17 mouse cellular contexts compared by ENCODE assay signal in the genomic region with DNA sequence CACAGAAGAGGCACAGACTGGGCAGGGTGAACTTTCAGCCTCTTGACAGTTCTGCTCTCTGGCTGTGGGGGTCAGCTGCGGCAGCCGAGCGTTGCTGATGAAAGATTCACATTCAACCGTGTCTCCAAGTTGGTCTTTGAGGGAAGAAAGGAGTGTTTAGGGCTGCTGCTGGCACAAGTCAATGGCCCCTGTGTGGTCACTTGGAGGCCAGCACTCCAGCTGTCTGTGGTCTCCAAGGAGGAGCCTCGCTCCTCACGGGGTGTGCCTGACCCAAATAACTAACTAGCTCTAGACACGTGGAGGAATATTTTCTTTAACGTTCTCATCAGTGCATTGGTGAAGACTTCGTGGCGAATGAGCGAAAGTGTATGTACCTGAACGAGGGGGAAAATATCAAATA. TPM values are rescaled to one million over a fixed set of nuclear protein-coding genes. Genes with fewer than 3 reads are reported as not detected.
A peak's percentile ranks its signal among the peaks of the same experiment; 100 is the strongest.
DNase-seq lines count a peak whose midpoint lies in the region; TF ChIP-seq lines count a peak whose summit lies in the region.
"Had no signal": no experiment of that assay in that cellular context is flagged by ENCODE, and none has a peak within 500 bp of the region (broad histone marks: within the 10 kb centered on the region; RNA-seq: fewer than 3 reads in every experiment).

No protein-coding gene starts in this region.

- TF ChIP-seq POLR2A in heart, adult 2 months (IDR thresholded peaks at IDR 0.05; ENCODE audit: insufficient read depth, low read depth, low read length), result no peak

- WGBS in heart, adult 2 months, result 78% methylated on average over 12 of the region's 12 CpGs

- peaks cover 2% of the 10 kb centered on the region for H3K4me1 ChIP-seq in heart, adult 2 months (ENCODE audit: control insufficient read depth, insufficient read depth, low read length)
- H3K4me1 ChIP-seq: embryonic facial prominence, embryonic 12.5 days; forebrain, embryonic 13.5 days had no signal

- H3K9ac ChIP-seq in heart, adult 2 months (ENCODE audit: low read depth, low read length), result no peak overlapping the region
- H3K9ac ChIP-seq: embryonic facial prominence, embryonic 12.5 days; forebrain, embryonic 13.5 days; heart, embryonic 15.5 days had no signal

- DNase-seq in heart, adult 2 months, result peak; percentile 23 to 33
- no peak for DNase-seq in heart, postnatal 25 days (ENCODE audit: low spot score)
- peak; percentile 6 for DNase-seq in left cerebral cortex, postnatal 4 days
- no peak for DNase-seq in left cerebral cortex, adult 18-20 months (ENCODE audit: low spot score in 2 of 2)
- peak; percentile 13 for DNase-seq in Muller cell, postnatal 12 days (ENCODE audit: inconsistent ontology term)
- peak; percentile 36 for DNase-seq in brain, adult 2 months (ENCODE audit: low read depth, low spot score)
- DNase-seq in layer of hippocampus, adult 9-11 months, result no peak
- DNase-seq: adrenal gland, adult 8-10 months; adrenal gland, postnatal 36 days; cerebellum, adult 11 months; cerebellum, adult 8-10 months; cerebellum, postnatal 14 days; embryo, embryonic 11 days; gastrocnemius, postnatal 36 days had no signal

- TF ChIP-seq CTCF in heart, adult 2 months (IDR thresholded peaks at IDR 0.05), result no peak

- no peak for TF ChIP-seq EP300 in heart, adult 2 months (IDR thresholded peaks at IDR 0.05; ENCODE audit: insufficient read depth, low read depth, low read length)

- H3K79me2 ChIP-seq in heart, adult 2 months (replicated peaks; ENCODE audit: control insufficient read depth, insufficient read depth, low read length), result no peaks in the 10 kb centered on the region

- no peaks in the 10 kb centered on the region for H3K36me3 ChIP-seq in heart, adult 2 months (ENCODE audit: control insufficient read depth, insufficient read depth, low read length)

- no peaks in the 10 kb centered on the region for H3K27me3 ChIP-seq in heart, adult 2 months (ENCODE audit: control insufficient read depth, insufficient read depth, low read length)
- H3K27me3 ChIP-seq: embryonic facial prominence, embryonic 12.5 days; forebrain, embryonic 13.5 days; heart, embryonic 15.5 days had no signal

- H3K4me3 ChIP-seq in heart, adult 2 months, result no peak overlapping the region
- H3K4me3 ChIP-seq: embryonic facial prominence, embryonic 12.5 days; forebrain, embryonic 13.5 days; heart, embryonic 15.5 days had no signal

- H3K27ac ChIP-seq in heart, adult 2 months, result no peak overlapping the region
- H3K27ac ChIP-seq: embryonic facial prominence, embryonic 12.5 days; forebrain, embryonic 13.5 days; heart, embryonic 15.5 days had no signal

- intact Hi-C loops in heart, adult 2 months (cut with DNase I), result no loop called here
- intact Hi-C loops in heart, postnatal 25 days (cut with DNase I), result no loop called here
- intact Hi-C loops in left cerebral cortex, postnatal 4 days (cut with DNase I), result no loop called here

RNA-seq across cellular contexts. Expression of gene Mapk9, which starts 14.6 kb away (rescaled TPM):
- total RNA-seq in heart, adult 2 months (2021), result 10 to 100 TPM; 39.3 to 40.8 TPM
- polyA plus RNA-seq in heart, adult 2 months (2012; rRNA removed), result 17.3 and 32.5 TPM in 2 replicates
- total RNA-seq in heart, postnatal 25 days (2021), result 10 to 100 TPM; 42.5 to 44.2 TPM
- total RNA-seq in left cerebral cortex, postnatal 4 days (2021), result 100 to 1,000 TPM; 135 to 139 TPM
- total RNA-seq in left cerebral cortex, adult 18-20 months (2021), result 100 to 1,000 TPM; 224 to 229 TPM

RNA-seq across cellular contexts. Expression of gene Gfpt2, which starts 38.0 kb away (rescaled TPM):
- total RNA-seq in heart, adult 2 months (2021), result 10 to 100 TPM; 11.8 to 13.8 TPM
- polyA plus RNA-seq in heart, adult 2 months (2012; rRNA removed), result 14.0 and 26.9 TPM in 2 replicates
- 10 to 100 TPM; 11.8 to 13.9 TPM for total RNA-seq in heart, postnatal 25 days (2021)
- total RNA-seq in left cerebral cortex, postnatal 4 days (2021), result 10 to 100 TPM; 13.0 to 13.7 TPM
- total RNA-seq in left cerebral cortex, adult 18-20 months (2021), result 1 to 10 TPM; 5.0 to 6.7 TPM

Comparison
In these comparisons a context has a peak if more than half of its experiments do, and no peak if none do; other contexts are left out.
1. DNase-seq: peak in heart, adult 2 months (2 of 2), left cerebral cortex, postnatal 4 days (single experiment), Muller cell, postnatal 12 days (single experiment) and brain, adult 2 months (single experiment); none in heart, postnatal 25 days (single experiment), left cerebral cortex, adult 18-20 months (0 of 2) and layer of hippocampus, adult 9-11 months (single experiment).